Mouse (Mus musculus) CH12.LX (cell line): ENCODE results near the gene Rrp36. TPM values are rescaled to one million over a fixed set of nuclear protein-coding genes. Genes with fewer than 3 reads are reported as not detected.

Experiments used
- DNase-seq: peaks from one replicate; pipeline ENCODE4 v3.0.0-alpha.2; 2013; ENCODE audit errors: extremely low read depth
- H3K27ac ChIP-seq: 2 replicates; pipeline ENCODE4 v1.5.1; 2012; ENCODE audit warnings: low read depth, mild to moderate bottlenecking, control low read depth, moderate library complexity; ENCODE audit not compliant: insufficient read depth
- H3K27me3 ChIP-seq: replicated peaks from 2 replicates; pipeline ENCODE3; 2012; ENCODE audit warnings: inconsistent platforms
- H3K36me3 ChIP-seq, 2 experiments: replicated peaks in 1 of 2; 2 replicates each; pipeline versions ENCODE3 to v1.6.1; 2012; ENCODE audit warnings: inconsistent platforms in 1 of 2, low read length in 1 of 2, mild to moderate bottlenecking in 1 of 2, mixed read lengths in 1 of 2, moderate library complexity in 1 of 2; ENCODE audit not compliant: control insufficient read depth in 1 of 2, insufficient read depth in 1 of 2
- H3K4me1 ChIP-seq, 2 experiments: 2 replicates each; pipeline ENCODE4 v1.6.1; 2012; ENCODE audit warnings: inconsistent platforms in 1 of 2, moderate library complexity in 1 of 2; ENCODE audit not compliant: insufficient read depth in 2 of 2, control insufficient read depth in 1 of 2
- H3K4me2 ChIP-seq: 2 replicates; pipeline ENCODE4 v1.6.1; 2012; ENCODE audit warnings: low read depth, mild to moderate bottlenecking, control low read depth; ENCODE audit not compliant: poor library complexity, insufficient read depth, severe bottlenecking
- H3K4me3 ChIP-seq, 3 experiments: fragments of 150-350 bp in 1 of 3; sonication (generic) in 1 of 3; replicated peaks in 1 of 3; 2 replicates each; pipeline versions ENCODE3 to v1.5.1; 2011 to 2012; ENCODE audit warnings: low read depth in 2 of 3, low read length in 2 of 3, mild to moderate bottlenecking in 2 of 3, moderate library complexity in 2 of 3, control low read depth in 1 of 3, improper control_type of control experiment in 1 of 3, inconsistent platforms in 1 of 3, mixed read lengths in 1 of 3; ENCODE audit not compliant: poor library complexity in 1 of 3
- H3K79me2 ChIP-seq: replicated peaks from 2 replicates; pipeline ENCODE4 v1.6.1; 2012; ENCODE audit warnings: mild to moderate bottlenecking, moderate library complexity; ENCODE audit not compliant: control insufficient read depth, poor library complexity, insufficient read depth, severe bottlenecking; ENCODE audit errors: extremely low read depth
- H3K9ac ChIP-seq: 2 replicates; pipeline ENCODE4 v1.6.1; 2012; ENCODE audit warnings: low read depth, mild to moderate bottlenecking, control low read depth, moderate library complexity; ENCODE audit not compliant: insufficient read depth
- H3K9me3 ChIP-seq: replicated peaks from 2 replicates; pipeline ENCODE3; 2012; ENCODE audit warnings: low read length, inconsistent platforms, mixed read lengths
- BHLHE40 ChIP-seq: IDR thresholded peaks from 2 replicates; pipeline ENCODE4 v1.6.1; 2011; ENCODE audit warnings: mild to moderate bottlenecking, low read depth, low read length, improper control_type of control experiment
- ELF1 ChIP-seq: IDR thresholded peaks from 2 replicates; pipeline ENCODE4 v1.6.1; 2014; ENCODE audit warnings: low read depth, mild to moderate bottlenecking, inconsistent platforms, low read length, improper control_type of control experiment
- ETS1 ChIP-seq: conservative IDR thresholded peaks from 2 replicates; pipeline ENCODE4 v1.6.1; 2012; ENCODE audit warnings: low read depth, mild to moderate bottlenecking, inconsistent platforms, low read length, improper control_type of control experiment, moderate library complexity
- HCFC1 ChIP-seq: IDR thresholded peaks from 2 replicates; pipeline ENCODE4 v1.6.1; 2012; ENCODE audit warnings: low read depth, mild to moderate bottlenecking, inconsistent platforms, low read length, improper control_type of control experiment
- IRF4 ChIP-seq: IDR thresholded peaks from 2 replicates; pipeline ENCODE4 v1.6.1; 2014; ENCODE audit warnings: low read depth, mild to moderate bottlenecking, inconsistent platforms, low read length, improper control_type of control experiment
- KAT2A ChIP-seq: IDR thresholded peaks from 2 replicates; pipeline ENCODE4 v1.6.1; 2012; ENCODE audit warnings: low read length, improper control_type of control experiment, inconsistent platforms; ENCODE audit not compliant: insufficient replicate concordance
- MAFK ChIP-seq: IDR thresholded peaks from 2 replicates; pipeline ENCODE4 v1.6.1; 2011; ENCODE audit warnings: low read length, improper control_type of control experiment; ENCODE audit not compliant: insufficient replicate concordance
- MAX ChIP-seq: IDR thresholded peaks from 2 replicates; pipeline ENCODE4 v1.6.1; 2011; ENCODE audit warnings: low read length, improper control_type of control experiment
- MAZ ChIP-seq: IDR thresholded peaks from 2 replicates; pipeline ENCODE4 v1.6.1; 2012; ENCODE audit warnings: low read depth, mild to moderate bottlenecking, inconsistent platforms, low read length, improper control_type of control experiment, moderate library complexity
- MEF2A ChIP-seq: IDR thresholded peaks from 2 replicates; pipeline ENCODE4 v1.6.1; 2014; ENCODE audit warnings: low read depth, mild to moderate bottlenecking, inconsistent platforms, low read length, improper control_type of control experiment, borderline replicate concordance
- MXI1 ChIP-seq: IDR thresholded peaks from 2 replicates; pipeline ENCODE4 v1.6.1; 2011; ENCODE audit warnings: mild to moderate bottlenecking, low read depth, low read length, improper control_type of control experiment
- NELFE ChIP-seq: IDR thresholded peaks from 2 replicates; pipeline ENCODE4 v1.6.1; 2011; ENCODE audit warnings: low read depth, low read length, improper control_type of control experiment
- NRF1 ChIP-seq: IDR thresholded peaks from 2 replicates; pipeline ENCODE4 v1.6.1; 2014; ENCODE audit warnings: low read depth, mild to moderate bottlenecking, inconsistent platforms, low read length, improper control_type of control experiment, moderate library complexity
- POLR2A ChIP-seq: IDR thresholded peaks from 2 replicates; pipeline ENCODE4 v1.6.1; 2011; ENCODE audit warnings: low read depth, mild to moderate bottlenecking, improper control_type of control experiment, low read length
- POLR2AphosphoS2 ChIP-seq: IDR thresholded peaks from 2 replicates; pipeline ENCODE4 v1.6.1; 2011; ENCODE audit warnings: low read depth, low read length, improper control_type of control experiment
- SIN3A ChIP-seq: IDR thresholded peaks from 2 replicates; pipeline ENCODE4 v1.6.1; 2012; ENCODE audit warnings: low read length, improper control_type of control experiment, inconsistent platforms
- SMC3 ChIP-seq: IDR thresholded peaks from 2 replicates; pipeline ENCODE4 v1.6.1; 2011; ENCODE audit warnings: low read depth, low read length, improper control_type of control experiment
- TBP ChIP-seq: conservative IDR thresholded peaks from 2 replicates; pipeline ENCODE4 v1.6.1; 2011; ENCODE audit warnings: low read depth, low read length, improper control_type of control experiment
- TCF12 ChIP-seq: IDR thresholded peaks from 2 replicates; pipeline ENCODE4 v1.6.1; 2014; ENCODE audit warnings: low read depth, mild to moderate bottlenecking, inconsistent platforms, low read length, improper control_type of control experiment
- USF2 ChIP-seq: conservative IDR thresholded peaks from 2 replicates; pipeline ENCODE4 v1.6.1; 2011; ENCODE audit warnings: low read depth, low read length, improper control_type of control experiment
- ZC3H11A ChIP-seq: IDR thresholded peaks from 2 replicates; pipeline ENCODE4 v1.6.1; 2012; ENCODE audit warnings: low read depth, mild to moderate bottlenecking, inconsistent platforms, low read length, improper control_type of control experiment
- ZMIZ1 ChIP-seq: IDR thresholded peaks from 2 replicates; pipeline ENCODE4 v1.6.1; 2012; ENCODE audit warnings: low read depth, mild to moderate bottlenecking, inconsistent platforms, low read length, improper control_type of control experiment
- dilution Hi-C: fragments of 300-500 bp; cut with MboI; formaldehyde crosslinking; loops from 2 replicates; pipeline ENCODE4 v1.14.3; 2020; ENCODE audit warnings: low sequenced_read_pairs; ENCODE audit not compliant: extremely low pct_unique_long_range_greater_than_20kb, extremely low pct_ligation_motif_present
- in situ Hi-C: fragments of 300-500 bp; cut with MboI; formaldehyde crosslinking; loops from 3 replicates; pipeline ENCODE4 v1.14.3; 2019; ENCODE audit warnings: low sequenced_read_pairs, low pct_ligation_motif_present, low pct_unique_long_range_greater_than_20kb, mixed read lengths
- polyA plus RNA-seq: library from polyadenylated mRNA; unstranded; fragments of >175 nt; gene quantifications from 2 replicates; pipeline ENCODE4 v1.2.1, GENCODE M21; 2012; ENCODE audit warnings: low read depth; ENCODE audit not compliant: insufficient read length
- total RNA-seq, 2 experiments: library from RNA; depleted of rRNA; stranded (reverse); fragments of 300-350 nt in 1 of 2; fragments of >200 nt in 1 of 2; gene quantifications; 2 replicates each; pipeline ENCODE4 v1.2.3; 2012 to 2014

The Rrp36 gene
- total and polyA plus RNA-seq, 3 experiments, result 38.1 to 53.6 (median 46.1) TPM

DNA sequence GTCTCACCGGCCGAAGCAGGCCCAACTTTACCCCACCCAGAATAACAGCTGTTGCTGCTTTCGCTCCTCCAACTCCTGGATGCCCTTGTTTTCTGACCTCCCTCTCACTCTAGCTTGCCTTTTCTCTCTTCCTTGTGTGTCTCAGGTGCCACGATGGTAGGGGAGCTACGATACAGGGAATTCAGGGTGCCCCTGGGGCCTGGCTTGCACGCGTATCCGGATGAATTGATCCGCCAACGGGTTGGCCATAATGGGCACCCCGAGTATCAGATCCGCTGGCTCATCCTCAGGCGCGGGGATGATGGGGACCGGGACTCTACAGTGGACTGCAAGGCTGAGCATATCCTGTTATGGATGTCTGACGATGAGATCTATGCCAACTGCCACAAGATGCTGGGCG is 22.9 kb downstream of the Rrp36 start:
- H3K36me3 ChIP-seq, result peaks cover 46 to 69% of the 10 kb centered on the region in 2 experiments

DNA sequence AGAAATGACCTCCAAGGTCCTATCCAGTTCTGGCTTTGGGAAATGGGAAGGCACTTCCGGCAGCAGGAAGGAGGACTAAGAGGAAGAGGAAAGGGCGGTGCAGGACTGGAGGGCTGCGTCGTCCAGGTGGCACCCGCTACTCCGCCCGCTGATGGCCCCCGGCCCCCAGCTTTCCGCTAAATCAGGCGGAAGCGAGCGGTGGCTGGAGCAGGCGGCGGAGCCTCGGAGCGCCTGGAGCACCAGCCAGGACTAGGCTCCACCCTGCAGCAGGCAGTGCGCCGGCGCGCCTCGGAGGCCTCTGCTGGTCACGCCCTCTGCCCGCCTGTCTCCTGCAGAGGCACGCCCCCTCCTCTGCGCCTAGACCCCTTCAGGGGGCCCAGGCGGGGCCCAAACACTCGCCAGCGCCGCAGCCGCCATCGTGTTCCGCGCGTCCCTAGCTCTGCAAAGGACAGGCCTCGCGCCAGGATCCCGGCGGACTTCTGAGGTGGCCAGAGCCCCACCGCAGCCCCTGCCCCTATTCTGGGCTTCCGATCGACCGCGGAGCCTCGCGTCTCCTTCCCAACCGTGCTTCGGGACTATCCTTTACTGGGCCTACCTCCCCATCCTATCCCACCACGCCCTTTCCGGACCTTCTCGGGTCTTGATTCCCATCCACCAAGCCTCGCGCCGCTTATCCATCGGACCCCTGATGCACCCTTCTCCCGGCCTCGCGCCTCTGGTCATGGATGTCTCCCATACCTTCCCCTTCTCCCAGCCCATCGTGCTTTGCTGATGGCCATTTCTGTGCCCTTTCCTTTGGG is 23.7 kb downstream of the Rrp36 start, which contains the start of gene Cul7:
Gene Cul7 (plus strand): TSS at position 106 of the 800 bp plus-strand sequence.
- peak within 1 kb of the TSS; percentile 30 for H3K4me2 ChIP-seq
- H3K4me1 ChIP-seq, result peaks cover 9 to 50% of the 10 kb centered on the region in 2 experiments
- in situ Hi-C loops (loop anchor here (5.0 kb wide), 2 partner anchors 62 to 122 kb away; partner anchors contain the start of genes 2310039H08Rik and Pex6), dilution Hi-C loops (no loop called here)
- H3K4me3 ChIP-seq, result peak within 1 kb of the TSS; percentile 79 to 88 (median 84)
- H3K9ac ChIP-seq, result peak within 1 kb of the TSS; percentile 95
- H3K36me3 ChIP-seq, result peaks cover 40 to 60% of the 10 kb centered on the region in 2 experiments
- H3K27me3 ChIP-seq, result no peaks in the 10 kb centered on the region
- peaks cover 28% of the 10 kb centered on the region for H3K79me2 ChIP-seq
- no peak for TF ChIP-seq ZC3H11A
- peak; percentile 74; the same call in 1 of the 2 replicates for TF ChIP-seq ZMIZ1
- TF ChIP-seq TBP, result peak; percentile 77
- 0 out of 2 replicates have a peak, but pooled peaks have one; percentile 20 for TF ChIP-seq KAT2A
- peak; percentile 95 for TF ChIP-seq POLR2A
- TF ChIP-seq TCF12, result peak; percentile 71; the same call in 1 of the 2 replicates
- TF ChIP-seq MAZ, result peak; percentile 51; the same call in 1 of the 2 replicates
- TF ChIP-seq MEF2A, result no peak
- no peak for TF ChIP-seq ETS1
- TF ChIP-seq NELFE, result peak; percentile 95
- TF ChIP-seq MXI1, result peak; percentile 73
- TF ChIP-seq BHLHE40, result no peak; the same call in 1 of the 2 replicates
- peak; percentile 78 for TF ChIP-seq ELF1
- peak; percentile 92 for TF ChIP-seq NRF1
- no peak for TF ChIP-seq SMC3
- TF ChIP-seq MAX, result peak; percentile 26; the same call in 1 of the 2 replicates
- no peak for TF ChIP-seq USF2
- TF ChIP-seq POLR2AphosphoS2, result peak; percentile 80; the same call in 1 of the 2 replicates
- TF ChIP-seq HCFC1, result peak; percentile 60
- TF ChIP-seq SIN3A, result peak; percentile 17
- peak; percentile 89 for DNase-seq
- H3K9me3 ChIP-seq, result peaks cover 5% of the 10 kb centered on the region
- H3K27ac ChIP-seq, result peak within 1 kb of the TSS; percentile 64

More for the DNA sequence above, 22.9 kb downstream of the Rrp36 start:
- dilution Hi-C loops (no loop called here), in situ Hi-C loops (loop anchor here (5.0 kb wide), 2 partner anchors 61 to 121 kb away; partner anchors contain the start of genes 2310039H08Rik and Pex6)
- Histone ChIP-seq H3K4me1 (peaks cover 9 to 50% of the 10 kb centered on the region in 2 experiments), H3K27ac (no peak overlapping the region), H3K4me2 (peak overlapping the region; percentile 30)
- TF ChIP-seq NRF1 (no peak), IRF4 (no peak), MAFK (no peak)
- TF ChIP-seq, all 38 proteins: peak for 0
- H3K4me3 ChIP-seq, result peak overlapping the region; percentile 79 to 88 (median 84)
- DNase-seq, result no peak
- H3K27me3 ChIP-seq, result no peaks in the 10 kb centered on the region
- H3K9me3 ChIP-seq, result peaks cover 5% of the 10 kb centered on the region
- H3K79me2 ChIP-seq, result peaks cover 28% of the 10 kb centered on the region
- H3K9ac ChIP-seq, result peak overlapping the region; percentile 95
